Mouse (Mus musculus) left cerebral cortex, postnatal 4 days (tissue): Measurements from ENCODE around the gene Ntsr1. TPM values are rescaled to one million over a fixed set of nuclear protein-coding genes. Genes with fewer than 3 reads are reported as not detected.

Experiments used
- DNase-seq: peaks from one replicate; pipeline ENCODE4 v3.0.0-alpha.2; 2022
- intact Hi-C: fragments of 180-260 bp; cut with DNase I; formaldehyde crosslinking; loops from one replicate; pipeline ENCODE4 v1.15.1; 2025
- total RNA-seq, 2 experiments: library from RNA; stranded (reverse); gene quantifications; 2 replicates each; pipeline ENCODE4 v1.2.3; 2021

Gene Ntsr1
- total RNA-seq: 10 to 100 TPM; 52.1 to 54.5 TPM

DNA sequence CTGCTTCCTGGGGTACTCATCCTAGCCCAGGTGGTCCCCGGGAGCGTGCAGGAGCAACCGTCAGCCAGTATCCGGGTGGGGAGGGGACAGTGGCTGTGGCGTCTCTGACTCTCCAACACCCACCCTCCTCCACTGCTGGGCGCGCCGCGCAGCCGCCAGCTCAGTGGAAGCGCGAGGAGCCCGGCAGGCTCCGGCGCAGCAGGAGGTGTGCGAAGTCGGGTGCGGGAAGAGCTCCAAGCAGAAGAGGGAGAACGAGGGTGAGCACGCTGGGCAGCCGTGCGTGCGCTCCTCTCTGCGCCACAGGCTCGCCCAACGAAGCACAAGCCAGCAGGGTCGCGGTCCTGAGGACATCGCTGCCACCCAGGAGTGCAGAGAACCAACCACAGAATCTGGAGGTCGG, at the start of gene Ntsr1:
Gene Ntsr1, plus strand, starts transcription at position 236 of the 400 bp plus-strand sequence.
- no peak for DNase-seq
- intact Hi-C loops: no loop called here

DNA sequence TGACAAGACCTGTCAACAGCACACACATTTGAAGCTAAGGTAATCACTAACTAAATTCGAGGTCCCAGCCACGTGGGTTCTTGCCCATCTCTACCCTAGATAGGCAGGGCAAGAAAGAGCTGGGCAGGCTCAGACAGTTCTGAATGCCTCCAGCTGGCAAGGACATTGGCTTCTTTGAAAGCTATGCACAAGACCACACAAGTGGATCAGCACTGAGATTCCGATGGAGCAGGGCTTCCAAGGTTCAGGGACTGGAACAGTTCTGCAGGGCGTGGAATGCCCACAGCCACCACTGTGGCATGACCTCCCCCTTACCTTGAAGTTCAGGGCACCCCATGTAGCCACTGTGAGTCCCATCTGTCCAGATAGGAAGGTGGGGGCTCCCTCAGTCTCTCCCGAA, 49.2 kb upstream of the Ntsr1 start:
- DNase-seq: no peak
- intact Hi-C loops: no loop called here

DNA sequence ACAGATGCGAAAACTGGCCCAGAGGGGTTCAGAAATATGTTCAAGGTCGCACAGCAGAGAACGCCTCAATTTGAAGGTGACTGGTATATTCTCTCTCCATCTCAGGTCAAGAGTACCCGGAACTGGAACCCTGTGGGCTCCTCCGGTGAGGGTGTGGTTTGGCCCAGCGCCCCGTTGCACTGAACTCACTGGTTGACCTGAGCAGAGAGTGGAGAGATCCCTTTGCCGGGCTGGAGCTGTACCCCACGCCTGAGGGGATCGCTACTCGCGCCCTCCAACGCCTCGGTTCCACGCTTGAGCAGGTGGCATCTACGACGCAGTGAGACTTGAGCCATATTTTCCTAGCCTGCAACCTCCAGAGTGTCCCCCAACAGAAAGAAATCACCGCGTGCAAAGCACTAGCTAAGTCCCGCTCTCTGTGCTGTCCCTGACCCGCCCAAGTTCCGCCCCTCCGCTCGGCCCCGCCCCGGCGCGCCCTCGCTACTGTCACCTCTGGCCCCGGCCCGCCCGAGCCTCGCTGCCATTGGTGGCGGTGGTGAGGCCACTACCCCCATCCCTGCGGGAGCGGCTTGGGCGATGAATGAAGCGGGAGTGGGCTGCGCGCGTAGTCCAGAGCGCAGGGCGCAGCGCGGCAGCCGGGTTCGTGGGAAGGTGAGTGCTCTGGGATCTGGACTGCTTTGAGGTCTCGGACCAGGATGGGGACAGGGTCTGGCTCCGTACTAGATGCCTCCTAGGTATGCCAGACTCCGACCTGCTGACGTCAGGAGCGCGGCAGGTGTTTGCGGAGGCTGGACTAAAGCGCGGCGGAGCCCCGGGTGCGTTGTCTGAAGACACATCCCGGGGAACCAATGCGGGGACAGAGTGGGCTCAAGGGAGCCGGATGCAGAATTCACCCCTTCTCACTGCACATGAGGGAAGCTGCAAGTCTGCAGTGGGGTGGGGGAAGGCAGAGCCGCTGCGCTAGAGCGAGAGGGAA, 43.8 kb upstream of the Ntsr1 start, which contains the start of gene Slco4a1:
Gene Slco4a1, plus strand, starts transcription at position 523 of the 976 bp plus-strand sequence.
- intact Hi-C loops: no loop called here
- peak; percentile 84 for DNase-seq

DNA sequence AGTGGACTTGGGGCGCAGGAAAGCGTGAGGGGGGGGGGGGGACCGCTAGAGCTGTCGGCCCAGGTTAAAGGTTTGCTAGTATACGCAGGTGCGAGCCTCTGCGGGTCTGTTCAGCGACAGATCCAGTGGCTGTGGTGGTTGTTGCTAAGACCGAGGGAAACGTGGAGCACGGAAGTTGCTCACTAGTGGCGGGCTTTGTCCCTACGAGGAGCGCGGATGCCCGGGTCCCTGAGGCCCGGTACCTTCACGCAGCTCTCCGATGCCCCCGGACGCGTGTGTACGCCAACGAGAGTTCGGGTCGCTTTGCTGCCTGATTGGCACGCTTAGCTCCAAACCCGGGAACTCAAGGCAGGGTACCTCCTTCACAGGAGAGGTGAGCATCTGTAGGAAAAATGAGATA, 43.1 kb upstream of the Ntsr1 start:
- DNase-seq: no peak
- intact Hi-C loops: no loop called here

DNA sequence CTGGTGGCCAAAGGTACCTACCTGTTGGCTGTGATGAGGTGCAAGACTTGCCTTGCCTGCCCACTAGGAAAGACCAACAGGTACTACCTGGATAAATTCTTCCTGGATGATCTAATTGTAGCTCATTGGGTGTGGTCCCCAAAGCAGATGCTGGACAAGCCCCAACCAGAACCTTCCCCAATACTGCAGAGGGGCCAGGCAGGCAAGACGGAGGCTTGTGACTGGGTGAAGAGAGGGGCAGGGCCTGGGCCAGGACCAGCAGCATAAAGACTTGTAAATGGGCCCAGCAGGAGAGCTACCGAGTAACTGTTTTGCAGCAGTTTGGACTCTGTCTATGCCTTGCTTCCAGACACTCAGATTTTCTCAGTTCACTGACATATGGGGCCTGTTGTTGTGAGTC, 42.1 kb upstream of the Ntsr1 start:
- intact Hi-C loops: no loop called here
- no peak for DNase-seq

DNA sequence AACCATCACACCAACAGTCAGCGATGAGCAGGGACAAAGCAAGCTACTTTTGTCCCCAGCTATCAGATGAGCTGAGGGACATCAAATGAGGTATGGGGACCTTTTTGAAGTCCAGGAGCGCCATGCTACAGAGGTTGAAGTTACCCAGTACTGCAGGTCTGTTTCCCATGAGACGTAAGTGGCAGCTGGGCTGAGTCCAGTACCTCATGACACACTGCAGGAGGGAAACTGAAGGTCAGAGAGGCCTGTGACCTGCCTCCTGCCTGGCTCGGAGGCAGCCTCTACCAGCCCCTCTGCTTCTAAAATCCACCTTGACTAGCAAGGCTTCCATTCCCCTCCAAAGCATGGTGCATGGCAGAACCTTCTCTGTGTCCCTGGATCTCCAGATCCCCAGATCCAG, 40.3 kb upstream of the Ntsr1 start:
- intact Hi-C loops: no loop called here
- no peak for DNase-seq

DNA sequence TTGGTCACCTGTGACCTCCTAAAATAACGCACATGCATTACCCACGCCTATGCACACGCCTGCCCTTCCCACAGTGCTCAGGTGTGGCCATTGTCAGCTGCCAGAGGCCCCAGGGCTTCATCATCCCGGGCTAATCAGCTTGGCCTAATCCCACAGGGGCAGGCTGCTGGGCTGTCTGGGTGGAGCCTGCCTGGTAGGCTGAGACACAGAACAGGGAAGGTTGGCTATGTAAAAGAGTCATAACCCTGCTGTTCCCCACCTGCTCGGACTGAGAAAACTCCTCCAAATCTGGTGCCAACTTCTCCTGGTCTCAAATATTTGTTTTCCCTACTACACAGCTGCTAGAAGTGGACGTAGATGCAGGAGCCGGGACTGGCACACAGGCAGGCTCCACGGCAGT, 39.0 kb upstream of the Ntsr1 start:
- intact Hi-C loops: no loop called here
- DNase-seq: no peak

DNA sequence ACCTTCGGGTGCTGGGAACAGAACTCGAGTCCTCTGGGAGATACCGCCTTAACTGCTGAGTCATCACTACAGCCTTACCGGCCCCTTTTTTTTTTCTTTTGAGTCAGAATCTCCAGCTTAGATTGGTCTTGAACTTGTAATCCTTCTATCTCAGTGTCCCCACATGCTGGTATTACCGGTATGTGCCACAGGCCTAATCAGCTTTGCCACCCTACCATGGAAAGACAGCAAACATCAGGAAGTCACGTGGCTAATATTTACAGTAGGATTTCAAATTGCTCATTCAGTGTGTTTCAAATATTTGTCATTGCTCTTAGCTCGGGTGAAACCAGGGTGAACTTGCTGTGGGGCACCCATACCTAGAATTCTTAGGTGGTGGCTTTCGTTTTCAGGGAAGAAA, 37.2 kb upstream of the Ntsr1 start:
- intact Hi-C loops: no loop called here
- no peak for DNase-seq

DNA sequence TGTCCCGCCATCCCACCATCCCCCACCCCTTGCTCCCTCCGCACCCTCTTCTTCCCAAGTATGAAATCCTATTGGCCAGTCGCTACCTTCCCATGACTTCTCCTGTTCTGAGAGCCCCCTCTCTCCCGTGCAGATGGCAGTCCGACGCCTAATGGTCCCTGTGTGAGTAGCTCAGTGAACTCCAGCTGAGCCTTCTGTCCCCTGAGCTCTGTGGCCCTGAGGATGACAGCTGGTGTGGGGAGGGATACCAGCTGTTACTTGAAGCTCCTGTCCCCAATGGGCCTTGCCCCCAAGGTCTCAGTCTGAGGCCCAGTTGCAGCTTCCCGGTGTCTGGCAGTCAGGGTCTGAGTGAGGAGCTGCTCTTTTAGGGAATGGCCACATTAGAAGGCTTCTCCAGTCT, 33.3 kb upstream of the Ntsr1 start:
- intact Hi-C loops: no loop called here
- no peak for DNase-seq

DNA sequence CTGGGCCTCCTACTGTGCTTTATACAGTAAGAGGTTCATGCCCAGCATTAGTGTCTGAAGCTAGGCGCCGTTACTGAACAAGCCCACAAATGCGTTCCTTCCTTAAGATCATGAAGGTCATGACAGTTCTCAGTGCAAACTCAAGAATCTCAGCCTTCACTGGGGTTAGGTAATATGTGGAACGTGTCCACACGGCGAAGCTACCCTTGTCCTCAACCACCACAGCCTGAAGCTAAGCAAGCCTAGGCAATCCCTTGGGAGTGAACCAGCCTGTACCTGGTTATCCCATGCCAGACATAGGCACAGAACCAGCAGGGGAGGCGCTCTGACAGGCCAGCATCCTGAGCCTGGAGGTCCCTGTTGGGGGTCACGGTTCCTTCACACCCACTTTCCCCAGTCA, 30.9 kb upstream of the Ntsr1 start:
- DNase-seq: no peak
- intact Hi-C loops: no loop called here

DNA sequence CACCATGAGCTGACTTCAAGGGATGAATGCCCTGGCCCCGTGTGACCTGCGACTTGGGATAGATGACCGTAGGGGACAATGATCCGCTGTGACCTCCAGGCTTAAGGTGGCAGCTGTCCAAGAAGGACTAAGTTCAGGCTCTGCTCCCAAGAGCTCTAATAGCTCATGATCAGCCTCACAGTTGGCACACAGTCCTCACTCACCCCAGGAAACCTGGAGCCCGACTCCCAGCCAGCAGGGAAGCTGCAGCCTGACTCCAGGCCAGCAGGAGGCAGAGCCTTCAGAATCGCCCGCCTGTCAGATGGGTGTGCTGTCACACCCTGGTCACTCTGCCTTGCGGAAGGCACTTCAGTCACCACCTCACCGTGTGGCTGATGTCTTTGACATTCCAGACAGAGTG, 30.0 kb upstream of the Ntsr1 start:
- DNase-seq: no peak
- intact Hi-C loops: loop anchor here (5.0 to 10.0 kb wide), 2 partner anchors 93 to 305 kb away; partner anchors contain the start of gene Bhlhe23

DNA sequence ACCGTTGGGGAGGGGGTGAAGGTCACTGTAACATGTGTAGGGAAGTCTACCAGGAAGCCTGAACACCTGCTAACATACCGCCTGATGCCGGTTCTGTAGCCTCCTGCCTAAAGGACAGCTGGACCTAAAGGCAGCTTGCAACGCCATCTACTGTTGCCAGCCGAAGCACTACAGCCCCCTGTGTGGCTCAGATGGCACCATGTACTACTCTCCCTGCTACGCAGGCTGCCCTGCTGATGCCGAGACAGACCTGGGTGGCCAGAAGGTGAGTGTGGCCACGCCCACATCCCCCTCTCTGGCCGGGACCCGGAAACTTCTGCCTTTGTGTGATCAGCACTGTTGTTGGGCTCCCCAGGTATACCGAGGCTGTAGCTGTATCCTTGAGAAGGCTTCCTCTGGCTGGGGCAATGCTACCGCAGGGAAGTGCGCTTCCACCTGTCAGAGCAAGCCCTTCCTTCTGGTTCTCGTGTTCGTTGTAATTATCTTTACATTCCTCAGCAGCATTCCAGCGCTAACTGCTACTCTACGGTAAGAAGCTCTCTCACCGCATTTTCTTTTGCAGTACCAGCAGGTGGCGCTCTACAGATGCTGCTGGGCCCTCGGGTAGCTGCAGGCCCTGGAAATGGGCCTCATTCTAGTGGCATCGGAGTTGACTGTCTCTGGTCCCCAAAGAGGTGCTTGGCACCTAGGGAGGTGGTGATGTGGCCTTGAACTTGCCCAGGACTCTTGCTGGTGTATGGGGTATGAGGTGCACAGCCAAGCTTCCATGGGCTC, 27.3 kb upstream of the Ntsr1 start:
- intact Hi-C loops: loop anchor here (2.0 to 10.0 kb wide), 3 partner anchors 90 to 302 kb away; partner anchors contain the start of gene Bhlhe23
- peak; percentile 54 for DNase-seq

DNA sequence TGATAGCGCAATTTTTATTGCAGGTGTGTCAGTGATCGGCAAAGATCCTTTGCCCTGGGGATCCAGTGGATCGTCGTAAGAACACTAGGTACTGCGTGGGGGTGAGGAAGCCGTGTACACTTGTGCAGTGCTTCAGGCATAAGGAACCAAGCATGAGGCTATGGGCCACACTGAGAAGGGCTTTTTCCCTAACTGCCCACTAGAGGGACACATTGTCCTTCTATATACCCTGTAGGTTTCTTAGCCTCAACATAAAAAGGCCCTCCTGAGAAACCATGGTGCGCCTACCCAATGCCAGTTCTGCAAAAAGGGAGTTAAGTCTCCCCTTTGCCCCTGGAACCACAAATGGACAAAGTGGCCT, 26.7 kb upstream of the Ntsr1 start:
- intact Hi-C loops: loop anchor here (2.0 to 10.0 kb wide), 3 partner anchors 89 to 302 kb away; partner anchors contain the start of gene Bhlhe23
- peak; percentile 58 for DNase-seq

DNA sequence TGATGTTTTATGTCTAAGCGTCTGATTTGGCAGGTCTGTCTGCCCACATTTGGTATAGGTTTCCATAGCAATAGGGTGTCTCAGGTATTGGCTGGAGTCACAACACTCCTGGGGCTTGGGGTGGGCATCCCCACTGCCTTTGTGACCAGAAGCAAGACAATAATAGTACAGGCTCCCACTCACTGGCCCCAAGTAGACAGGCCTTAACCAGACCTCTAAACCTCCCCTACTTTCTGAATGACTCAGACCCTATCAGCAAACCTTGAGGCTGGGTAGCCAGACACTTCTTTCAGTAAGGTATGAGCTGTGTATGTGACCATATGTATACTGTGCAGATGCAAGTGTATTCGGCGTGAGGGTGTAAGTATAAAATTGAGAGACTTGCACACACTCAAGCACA, 24.9 kb upstream of the Ntsr1 start:
- no peak for DNase-seq
- intact Hi-C loops: loop anchor here (5.0 to 10.0 kb wide), 2 partner anchors 87 to 300 kb away; partner anchors contain the start of gene Bhlhe23

DNA sequence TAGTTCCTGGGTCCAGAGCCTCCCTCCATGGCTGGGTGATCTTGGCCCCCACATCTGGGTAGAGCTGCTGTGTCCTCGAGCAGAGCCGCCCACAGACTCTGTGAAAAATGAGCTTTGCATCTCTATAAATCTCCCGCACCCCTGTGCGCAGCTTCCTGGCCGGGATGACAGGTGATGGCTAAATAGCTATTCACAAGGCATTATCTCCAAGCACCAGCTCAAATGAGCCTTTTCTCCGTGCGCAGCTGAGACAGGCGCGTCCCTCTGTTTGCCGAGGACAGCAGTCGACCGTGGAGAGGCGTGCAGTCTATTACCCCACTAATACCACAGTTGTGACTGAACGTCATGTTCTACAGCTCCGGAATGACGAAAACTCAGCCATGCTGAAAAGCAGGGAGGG, 17.5 kb upstream of the Ntsr1 start:
- no peak for DNase-seq
- intact Hi-C loops: no loop called here

DNA sequence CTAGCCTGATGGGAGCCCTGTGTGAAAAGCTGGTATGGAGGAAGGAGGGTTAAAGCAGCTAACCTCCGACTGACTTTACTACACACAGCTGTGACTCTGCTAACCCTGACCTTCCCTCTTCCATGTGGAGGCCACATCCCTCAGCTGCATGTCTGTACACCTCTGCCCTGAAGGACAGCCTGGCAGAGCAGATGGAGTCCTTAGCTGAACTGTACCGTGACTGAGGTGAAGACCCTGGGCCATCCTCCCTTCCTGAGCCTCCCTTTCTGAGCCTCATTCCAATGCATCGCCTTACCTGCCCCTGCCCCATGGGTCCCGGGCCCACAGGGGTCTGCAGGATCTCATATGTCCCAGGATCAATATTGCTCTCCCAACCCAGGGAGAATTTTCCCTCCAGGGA, 14.9 kb upstream of the Ntsr1 start:
- DNase-seq: no peak
- intact Hi-C loops: no loop called here

DNA sequence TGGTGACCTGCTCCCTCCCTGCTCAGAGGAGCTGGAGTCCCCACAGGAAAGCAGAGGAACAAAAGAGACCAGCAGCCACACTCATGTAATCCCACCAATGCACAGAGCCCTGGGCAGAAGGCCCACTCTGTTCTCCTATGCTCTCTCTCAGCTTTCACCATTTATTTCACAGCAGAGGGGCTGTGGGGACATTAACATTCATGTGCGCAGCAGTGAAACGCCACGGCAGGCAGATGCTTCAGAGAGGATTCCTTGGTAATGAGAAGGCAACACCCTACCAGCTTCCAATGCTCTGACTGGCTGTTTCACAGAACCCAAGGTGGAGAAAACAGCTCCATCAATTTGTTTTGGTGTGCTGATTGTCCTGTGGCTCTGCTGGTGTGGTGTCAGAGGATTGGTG, 14.5 kb upstream of the Ntsr1 start:
- intact Hi-C loops: no loop called here
- DNase-seq: no peak

DNA sequence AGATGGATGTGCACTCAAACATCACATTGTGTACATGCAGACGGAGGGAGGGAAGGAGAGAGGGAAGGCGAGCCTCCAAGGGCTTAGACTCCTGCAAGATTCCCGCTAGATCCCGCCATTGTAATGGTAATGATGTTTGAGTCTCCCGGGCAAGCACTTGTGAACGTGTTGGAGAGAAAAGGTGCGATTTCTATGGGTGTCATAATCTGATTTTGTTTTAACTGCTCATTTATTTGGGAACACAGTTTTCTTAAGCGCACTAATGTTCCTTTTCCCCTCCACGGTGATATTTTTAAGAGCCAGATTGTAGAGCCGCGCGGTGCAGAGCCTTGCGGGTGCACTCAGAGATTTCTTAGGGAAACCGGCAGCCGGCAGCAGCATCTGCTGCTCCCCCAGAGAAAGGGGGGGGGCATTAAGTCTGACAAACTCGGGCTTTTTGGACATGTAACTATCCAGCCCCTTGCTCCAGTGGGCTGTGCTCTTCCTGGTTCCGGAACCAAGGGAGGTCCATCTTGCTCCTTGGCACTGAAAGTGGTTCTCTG, 11.5 kb upstream of the Ntsr1 start:
- no peak for DNase-seq
- intact Hi-C loops: no loop called here

DNA sequence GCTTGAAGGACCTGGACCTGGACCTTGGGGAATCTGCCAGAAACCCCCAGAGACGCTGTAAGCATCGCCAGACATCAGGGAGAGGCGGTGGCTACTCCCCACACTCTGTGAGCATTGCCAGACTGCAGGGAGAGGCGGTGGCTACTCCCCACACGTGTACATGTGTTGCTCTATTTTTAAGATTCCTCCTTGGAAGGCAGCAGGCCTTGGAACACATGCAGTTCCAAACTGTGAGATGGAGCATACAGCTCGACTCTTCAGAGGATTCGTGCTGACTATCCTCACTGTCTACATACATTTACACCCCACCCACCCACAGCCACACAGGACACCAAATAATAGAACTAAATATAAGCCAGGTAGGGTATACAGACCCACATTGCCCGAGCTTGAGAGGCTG, 3.9 kb upstream of the Ntsr1 start:
- no peak for DNase-seq
- intact Hi-C loops: no loop called here

DNA sequence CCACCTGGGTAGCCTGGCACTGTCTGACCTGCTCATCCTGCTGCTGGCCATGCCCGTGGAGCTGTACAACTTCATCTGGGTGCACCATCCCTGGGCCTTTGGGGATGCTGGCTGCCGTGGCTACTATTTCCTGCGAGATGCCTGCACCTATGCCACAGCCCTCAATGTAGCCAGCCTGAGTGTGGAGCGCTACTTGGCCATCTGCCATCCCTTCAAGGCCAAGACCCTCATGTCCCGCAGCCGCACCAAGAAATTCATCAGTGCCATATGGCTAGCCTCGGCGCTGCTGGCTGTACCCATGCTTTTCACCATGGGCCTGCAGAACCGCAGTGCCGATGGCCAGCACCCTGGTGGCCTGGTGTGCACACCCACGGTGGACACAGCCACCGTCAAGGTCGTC, 950 bp downstream of the Ntsr1 start:
- intact Hi-C loops: no loop called here
- peak; percentile 81 for DNase-seq

DNA sequence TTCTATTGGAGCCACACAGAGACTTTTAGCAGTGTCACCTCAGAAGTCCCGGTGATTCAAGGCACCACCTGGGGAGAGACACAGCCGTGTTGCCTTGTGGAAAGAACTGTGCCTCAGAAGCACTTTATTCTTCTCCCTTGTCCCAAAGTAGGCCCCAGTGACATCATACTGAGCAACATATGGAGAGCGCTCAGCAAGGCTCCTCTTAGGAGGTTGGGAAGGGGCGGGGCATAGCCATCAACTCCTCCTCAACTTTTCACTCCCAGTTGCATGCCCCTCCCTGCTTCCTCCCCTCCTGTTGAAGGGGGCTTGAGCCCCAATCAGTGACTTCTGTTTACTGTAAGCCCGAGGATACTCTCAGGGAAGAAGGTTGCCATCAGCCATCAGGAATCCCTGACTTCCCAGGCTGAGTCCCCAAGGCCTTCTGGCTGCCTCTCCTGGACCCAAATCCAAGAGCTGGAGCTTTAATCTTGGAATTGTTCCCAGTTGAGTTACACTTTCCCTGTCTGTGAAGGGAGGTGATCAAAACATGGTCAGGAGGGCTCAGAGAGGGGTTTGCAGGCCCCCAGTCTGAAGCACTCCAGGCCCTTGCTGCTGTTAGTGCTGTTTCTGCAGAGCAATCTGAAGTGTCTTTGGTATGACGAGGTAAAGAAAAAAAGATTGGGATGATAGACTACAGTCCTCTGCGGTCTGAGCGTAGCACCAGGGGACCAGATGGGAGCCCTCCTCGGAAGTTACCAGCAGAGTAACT, 1.6 kb downstream of the Ntsr1 start:
- intact Hi-C loops: no loop called here
- peak; percentile 43 for DNase-seq
